Mouse (Mus musculus) liver, embryonic 15.5 days (tissue): ENCODE data around the gene Abcb8. TPM values are rescaled to one million over a fixed set of nuclear protein-coding genes. Genes with fewer than 3 reads are reported as not detected.

Experiments
- ATAC-seq: fragments of 200-750 bp; cut with Nextera tagmentation; 2 replicates; pipeline ENCODE4 v1.8.0; 2017; ENCODE audit warnings: moderate number of reproducible peaks, mild to moderate bottlenecking, moderate library complexity; ENCODE audit not compliant: insufficient read depth
- H3K27ac ChIP-seq: fragments of 300-500 bp; sonication (generic); replicated peaks from 2 replicates; pipeline ENCODE4 v1.5.1; 2015; ENCODE audit warnings: mild to moderate bottlenecking, inconsistent platforms
- H3K27me3 ChIP-seq: fragments of 300-500 bp; sonication (generic); 2 replicates; pipeline ENCODE4 v1.6.1; 2015; ENCODE audit warnings: mild to moderate bottlenecking, inconsistent platforms
- H3K36me3 ChIP-seq: fragments of 300-500 bp; sonication (generic); replicated peaks from 2 replicates; pipeline ENCODE4 v1.6.1; 2015; ENCODE audit warnings: moderate library complexity, mild to moderate bottlenecking, inconsistent platforms
- H3K4me1 ChIP-seq: fragments of 300-500 bp; sonication (generic); replicated peaks from 2 replicates; pipeline ENCODE4 v1.6.1; 2015; ENCODE audit warnings: inconsistent platforms
- H3K4me2 ChIP-seq: fragments of 300-500 bp; sonication (generic); 2 replicates; pipeline ENCODE4 v1.6.1; 2015; ENCODE audit warnings: moderate library complexity, mild to moderate bottlenecking, inconsistent platforms
- H3K4me3 ChIP-seq: fragments of 300-500 bp; sonication (generic); replicated peaks from 2 replicates; pipeline ENCODE4 v1.5.1; 2015; ENCODE audit warnings: mild to moderate bottlenecking, inconsistent platforms
- H3K9ac ChIP-seq: fragments of 300-500 bp; sonication (generic); 2 replicates; pipeline ENCODE4 v1.6.1; 2015; ENCODE audit warnings: moderate library complexity, mild to moderate bottlenecking, inconsistent platforms
- H3K9me3 ChIP-seq: fragments of 300-500 bp; sonication (generic); replicated peaks from 2 replicates; pipeline ENCODE4 v1.6.1; 2016; ENCODE audit warnings: inconsistent platforms
- WGBS: fragments of 180-500 bp; shearing (Covaris S2); methylation state at CpG from one replicate; pipeline ENCODE4 v1.1.7; 2015; ENCODE audit warnings: mixed read lengths; ENCODE audit not compliant: insufficient replicate concordance; 5-methylcytosine and 5-hydroxymethylcytosine counted together
- polyA plus RNA-seq: library from polyadenylated mRNA; unstranded; fragments of >200 nt; fragmentation: Nextera tagmentation; extraction: Ambion mirVana; gene quantifications from 2 replicates; pipeline ENCODE4 v1.2.1, GENCODE M21; 2015

Abcb8 gene
- polyA plus RNA-seq, 1 experiment from 2014 or later, result 25.6 TPM

GRCm38 (mm10) chr5:24366426-24366825 is 27.0 kb upstream of the Abcb8 start:
- H3K4me3 ChIP-seq, result no peak overlapping the region
- no peaks in the 10 kb centered on the region for H3K9me3 ChIP-seq
- peaks cover 27% of the 10 kb centered on the region; the same call in 1 of the 2 replicates for H3K27me3 ChIP-seq
- H3K4me2 ChIP-seq, result no peak overlapping the region
- no peaks in the 10 kb centered on the region for H3K36me3 ChIP-seq
- no peaks in the 10 kb centered on the region for H3K4me1 ChIP-seq
- WGBS, result 42% methylated on average over 9 of the region's 9 CpGs
- ATAC-seq, result no peak
- no peak overlapping the region for H3K27ac ChIP-seq
- no peak overlapping the region for H3K9ac ChIP-seq

- Histone ChIP-seq H3K4me3 (no peak overlapping the region), H3K36me3 (no peaks in the 10 kb centered on the region), H3K4me1 (no peaks in the 10 kb centered on the region), H3K9ac (no peak overlapping the region), H3K27me3 (peaks cover 17% of the 10 kb centered on the region; the same call in 1 of the 2 replicates), H3K27ac (no peak overlapping the region), H3K4me2 (no peak overlapping the region), H3K9me3 (no peaks in the 10 kb centered on the region)
- ATAC-seq, result no peak
- WGBS, result 70% methylated on average over 9 of the region's 9 CpGs
Measured at GRCm38 (mm10) chr5:24369767-24370166, 23.7 kb upstream of the Abcb8 start.

- Histone ChIP-seq H3K4me1 (no peaks in the 10 kb centered on the region), H3K4me3 (no peak overlapping the region), H3K4me2 (no peak overlapping the region), H3K36me3 (no peaks in the 10 kb centered on the region), H3K9me3 (no peaks in the 10 kb centered on the region), H3K9ac (no peak overlapping the region), H3K27me3 (peaks cover 11% of the 10 kb centered on the region; the same call in 1 of the 2 replicates), H3K27ac (no peak overlapping the region)
- no peak for ATAC-seq
- WGBS, result 74% methylated on average over 5 of the region's 5 CpGs
Measured at GRCm38 (mm10) chr5:24373807-24374206, 19.7 kb upstream of the Abcb8 start.

- Histone ChIP-seq H3K9ac (no peak overlapping the region), H3K27ac (no peak overlapping the region), H3K4me3 (no peak overlapping the region), H3K4me1 (no peaks in the 10 kb centered on the region), H3K9me3 (no peaks in the 10 kb centered on the region), H3K27me3 (peaks cover 11% of the 10 kb centered on the region; the same call in 1 of the 2 replicates), H3K4me2 (no peak overlapping the region), H3K36me3 (no peaks in the 10 kb centered on the region)
- WGBS, result 70% methylated on average over 6 of the region's 6 CpGs
- no peak for ATAC-seq
Measured at GRCm38 (mm10) chr5:24374216-24374615, 19.2 kb upstream of the Abcb8 start.

GRCm38 (mm10) chr5:24374666-24375328 is 18.7 kb upstream of the Abcb8 start:
- no peaks in the 10 kb centered on the region for H3K36me3 ChIP-seq
- H3K4me2 ChIP-seq, result no peak overlapping the region
- H3K27ac ChIP-seq, result no peak overlapping the region
- no peak overlapping the region for H3K4me3 ChIP-seq
- H3K9ac ChIP-seq, result no peak overlapping the region
- WGBS, result 57% methylated on average over 7 of the region's 7 CpGs
- H3K27me3 ChIP-seq, result peaks cover 11% of the 10 kb centered on the region; the same call in 1 of the 2 replicates
- H3K4me1 ChIP-seq, result no peaks in the 10 kb centered on the region
- ATAC-seq, result no peak
- H3K9me3 ChIP-seq, result no peaks in the 10 kb centered on the region

- Histone ChIP-seq H3K9me3 (no peaks in the 10 kb centered on the region), H3K4me2 (no peak overlapping the region), H3K27ac (no peak overlapping the region), H3K9ac (no peak overlapping the region), H3K36me3 (no peaks in the 10 kb centered on the region), H3K4me1 (peaks cover 12% of the 10 kb centered on the region), H3K4me3 (no peak overlapping the region), H3K27me3 (peaks cover 11% of the 10 kb centered on the region; the same call in 1 of the 2 replicates)
- ATAC-seq, result no peak
- 57% methylated on average over 2 of the region's 2 CpGs for WGBS
Measured at GRCm38 (mm10) chr5:24378700-24379099, 14.8 kb upstream of the Abcb8 start.

- H3K27me3 ChIP-seq, result peaks cover 13% of the 10 kb centered on the region; the same call in 1 of the 2 replicates
- no peak overlapping the region for H3K4me3 ChIP-seq
- 75% methylated on average over 4 of the region's 4 CpGs for WGBS
- H3K27ac ChIP-seq, result no peak overlapping the region
- no peaks in the 10 kb centered on the region for H3K9me3 ChIP-seq
- H3K4me2 ChIP-seq, result no peak overlapping the region
- H3K36me3 ChIP-seq, result no peaks in the 10 kb centered on the region
- ATAC-seq, result no peak
- no peak overlapping the region for H3K9ac ChIP-seq
- H3K4me1 ChIP-seq, result peaks cover 20% of the 10 kb centered on the region
Measured at GRCm38 (mm10) chr5:24379501-24379900, 14.0 kb upstream of the Abcb8 start.

- no peak overlapping the region for H3K4me3 ChIP-seq
- no peak for ATAC-seq
- no peaks in the 10 kb centered on the region for H3K9me3 ChIP-seq
- no peak overlapping the region for H3K27ac ChIP-seq
- no peaks in the 10 kb centered on the region for H3K36me3 ChIP-seq
- H3K9ac ChIP-seq, result no peak overlapping the region
- peaks cover 23% of the 10 kb centered on the region for H3K27me3 ChIP-seq
- 54% methylated on average over 4 of the region's 4 CpGs for WGBS
- H3K4me2 ChIP-seq, result no peak overlapping the region
- H3K4me1 ChIP-seq, result peaks cover 24% of the 10 kb centered on the region
Measured at GRCm38 (mm10) chr5:24380499-24380898, 13.0 kb upstream of the Abcb8 start.

- Histone ChIP-seq H3K27me3 (peaks cover 33% of the 10 kb centered on the region), H3K27ac (no peak overlapping the region), H3K4me1 (peaks cover 24% of the 10 kb centered on the region), H3K9me3 (no peaks in the 10 kb centered on the region), H3K36me3 (no peaks in the 10 kb centered on the region), H3K4me2 (no peak overlapping the region), H3K9ac (no peak overlapping the region), H3K4me3 (no peak overlapping the region)
- no peak for ATAC-seq
- 54% methylated on average over 6 of the region's 6 CpGs for WGBS
Measured at GRCm38 (mm10) chr5:24381486-24381885, 12.0 kb upstream of the Abcb8 start.

- 48% methylated on average over 2 of the region's 2 CpGs for WGBS
- Histone ChIP-seq H3K4me3 (no peak overlapping the region), H3K27ac (no peak overlapping the region), H3K36me3 (no peaks in the 10 kb centered on the region), H3K4me2 (no peak overlapping the region), H3K9ac (no peak overlapping the region), H3K27me3 (peaks cover 38% of the 10 kb centered on the region), H3K4me1 (peaks cover 24% of the 10 kb centered on the region), H3K9me3 (no peaks in the 10 kb centered on the region)
- ATAC-seq, result no peak
Measured at GRCm38 (mm10) chr5:24381988-24382387, 11.5 kb upstream of the Abcb8 start.

GRCm38 (mm10) chr5:24383026-24383859 is 10.2 kb upstream of the Abcb8 start:
- Histone ChIP-seq H3K4me3 (peak overlapping the region; percentile 62), H3K4me1 (peaks cover 35% of the 10 kb centered on the region), H3K27me3 (peaks cover 42% of the 10 kb centered on the region), H3K4me2 (peak overlapping the region; percentile 89), H3K9me3 (no peaks in the 10 kb centered on the region), H3K27ac (0 out of 2 replicates have a peak overlapping the region, but pooled peaks have one; percentile 8), H3K36me3 (no peaks in the 10 kb centered on the region), H3K9ac (peak overlapping the region; percentile 47)
- WGBS, result 3% methylated on average over 34 of the region's 34 CpGs
- ATAC-seq, result peak; percentile 89
